Mouse (Mus musculus) liver, embryonic 14.5 days (tissue): ENCODE data around the gene Muc1. TPM values are rescaled to one million over a fixed set of nuclear protein-coding genes. Genes with fewer than 3 reads are reported as not detected.

Source experiments
- ATAC-seq: fragments of 200-750 bp; cut with Nextera tagmentation; 2 replicates; pipeline ENCODE4 v1.8.0; 2017; ENCODE audit warnings: moderate number of reproducible peaks, mild to moderate bottlenecking, moderate library complexity; ENCODE audit not compliant: insufficient read depth
- DNase-seq, 3 experiments: peaks; one replicate each; pipeline ENCODE4 v3.0.0-alpha.2; 2012 to 2013; ENCODE audit warnings: low read depth in 3 of 3, low spot score in 3 of 3
- H3K27ac ChIP-seq: fragments of 300-500 bp; sonication (generic); 2 replicates; pipeline ENCODE4 v1.5.1; 2014; ENCODE audit warnings: moderate library complexity, mild to moderate bottlenecking, control low read depth, inconsistent platforms
- H3K27me3 ChIP-seq: fragments of 300-500 bp; sonication (generic); 2 replicates; pipeline ENCODE4 v1.6.1; 2014; ENCODE audit warnings: mild to moderate bottlenecking, low read length, moderate library complexity; ENCODE audit not compliant: control insufficient read depth, insufficient read depth
- H3K36me3 ChIP-seq: fragments of 300-500 bp; sonication (generic); replicated peaks from 2 replicates; pipeline ENCODE4 v1.6.1; 2014; ENCODE audit warnings: low read depth; ENCODE audit not compliant: control insufficient read depth, insufficient read depth
- H3K4me1 ChIP-seq, 2 experiments: fragments of 200-500 bp in 1 of 2; fragments of 300-500 bp in 1 of 2; sonication (generic) in 1 of 2; replicated peaks; 2 replicates each; pipeline ENCODE4 v1.6.1; 2012 to 2014; ENCODE audit warnings: antibody characterized with exemption in 1 of 2, inconsistent platforms in 1 of 2, low read length in 1 of 2; ENCODE audit not compliant: control insufficient read depth in 2 of 2, insufficient read depth in 2 of 2
- H3K4me2 ChIP-seq: fragments of 300-500 bp; sonication (generic); 2 replicates; pipeline ENCODE4 v1.6.1; 2014; ENCODE audit warnings: low read depth, mild to moderate bottlenecking, control low read depth, moderate library complexity
- H3K4me3 ChIP-seq, 2 experiments: fragments of 200-500 bp in 1 of 2; fragments of 300-500 bp in 1 of 2; sonication (generic) in 1 of 2; 2 replicates each; pipeline ENCODE4 v1.5.1; 2012 to 2014; ENCODE audit warnings: low read depth in 2 of 2, low read length in 2 of 2, mild to moderate bottlenecking in 2 of 2, control low read depth in 1 of 2, inconsistent platforms in 1 of 2, moderate library complexity in 1 of 2; ENCODE audit not compliant: insufficient read depth in 1 of 2
- H3K9ac ChIP-seq: fragments of 300-500 bp; sonication (generic); replicated peaks from 2 replicates; pipeline ENCODE4 v1.6.1; 2014; ENCODE audit warnings: mild to moderate bottlenecking, control low read depth, moderate library complexity
- H3K9me3 ChIP-seq: fragments of 300-500 bp; sonication (generic); 2 replicates; pipeline ENCODE4 v1.6.1; 2016; ENCODE audit warnings: low read length, mixed read lengths; ENCODE audit not compliant: control insufficient read depth
- CTCF ChIP-seq: IDR thresholded peaks from 2 replicates; pipeline ENCODE4 v1.5.1; 2016; ENCODE audit warnings: antibody characterized with exemption, low read depth, control low read depth
- EP300 ChIP-seq: IDR thresholded peaks from 2 replicates; pipeline ENCODE4 v1.6.1; 2016; ENCODE audit warnings: antibody characterized with exemption, low read depth
- WGBS: fragments of 180-500 bp; shearing (Covaris S2); extraction: QIAGEN DNeasy Blood & Tissue Kit; methylation state at CpG from one replicate; pipeline ENCODE4 v1.1.7; 2014; ENCODE audit not compliant: insufficient replicate concordance; 5-methylcytosine and 5-hydroxymethylcytosine counted together
- polyA plus RNA-seq, 2 experiments: library from polyadenylated mRNA; depleted of rRNA in 1 of 2; stranded (reverse) in 1 of 2; unstranded in 1 of 2; fragments of >200 nt; fragmentation: Nextera tagmentation in 1 of 2; extraction: Ambion mirVana in 1 of 2; gene quantifications; 2 replicates each; pipeline versions ENCODE4 v1.2.1 to v1.2.3; 2012 to 2014

Gene Muc1
- polyA plus RNA-seq, 2 experiments, result 0.08 to 0.18 TPM

DNA sequence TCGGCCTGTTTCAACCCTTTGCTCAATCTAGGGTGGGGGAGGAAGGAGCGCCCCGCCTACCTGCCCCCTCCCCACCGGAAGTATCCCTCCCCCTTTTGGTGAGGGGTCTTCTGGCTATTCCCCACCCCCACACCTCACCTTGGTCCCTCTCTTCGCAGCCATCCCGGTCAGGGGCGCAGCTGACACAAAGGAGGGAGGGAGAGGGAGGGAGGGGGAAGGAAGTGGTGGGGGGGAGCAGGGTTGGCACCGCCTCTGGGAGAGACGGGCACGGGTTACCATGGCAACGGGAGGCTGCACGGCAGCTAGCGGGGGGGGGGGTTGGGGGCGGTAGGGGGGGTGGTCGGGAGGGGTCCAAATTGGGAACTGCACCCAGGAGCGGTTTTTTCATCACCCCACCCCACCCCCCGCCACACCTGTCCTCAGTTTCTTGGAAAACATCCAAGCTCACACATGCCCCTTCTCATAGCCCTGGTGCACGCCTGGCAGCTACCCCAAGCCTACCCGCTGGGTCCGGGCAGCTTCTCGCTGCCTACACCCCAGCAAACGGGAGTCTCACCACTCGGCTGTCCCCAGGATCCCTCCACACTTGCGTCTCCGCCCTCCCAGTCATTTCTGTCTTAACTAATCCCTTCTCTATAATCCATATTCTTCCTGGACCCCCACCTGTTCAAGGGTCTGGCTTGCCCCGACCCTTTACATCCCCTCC lies 16.3 kb downstream of the Muc1 start:
- TF ChIP-seq CTCF (no peak), EP300 (no peak)
- Histone ChIP-seq H3K4me2 (peak overlapping the region; percentile 90), H3K9ac (no peak overlapping the region), H3K27me3 (peaks cover 20% of the 10 kb centered on the region), H3K4me3 (peak overlapping the region in 1 of 2 experiments; percentile 18; a peak in 1 of 4 replicates), H3K4me1 (peaks cover 3 to 9% of the 10 kb centered on the region in 2 experiments), H3K27ac (no peak overlapping the region), H3K36me3 (no peaks in the 10 kb centered on the region), H3K9me3 (no peaks in the 10 kb centered on the region)
- under 1% methylated on average over 25 of the region's 26 CpGs for WGBS
- DNase-seq (no peak), ATAC-seq (no peak)

DNA sequence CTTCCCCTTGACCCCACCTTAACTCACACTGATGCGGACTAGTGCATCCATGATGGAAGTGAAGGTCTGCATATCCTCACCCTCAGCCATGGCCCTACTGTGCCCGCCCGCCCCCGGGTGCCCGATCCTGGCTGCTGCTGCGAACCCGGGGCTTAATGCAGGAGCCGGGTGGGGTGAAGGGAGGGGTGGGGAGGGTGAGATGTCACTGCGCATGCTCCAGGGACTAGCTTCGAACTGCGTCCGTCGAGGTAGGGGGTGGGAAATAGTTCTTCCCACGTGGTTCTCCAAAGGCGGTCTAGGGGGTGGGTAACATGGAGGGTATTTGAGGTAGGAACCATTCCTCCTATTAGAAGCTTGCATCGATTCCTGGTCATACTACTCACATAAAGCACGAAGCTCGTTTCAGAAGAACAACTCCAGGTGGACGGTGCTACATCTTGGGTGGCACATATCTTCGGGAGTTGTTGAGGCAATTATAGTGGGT lies 16.9 kb downstream of the Muc1 start, which contains the start of gene Krtcap2:
Krtcap2 (plus strand) TSS at position 279 of the 484 bp plus-strand sequence.
- TF ChIP-seq CTCF (no peak), EP300 (no peak)
- ATAC-seq, result no peak
- no peak for DNase-seq
- Histone ChIP-seq H3K36me3 (no peaks in the 10 kb centered on the region), H3K4me3 (peak within 1 kb of the TSS; percentile 74 to 75), H3K9ac (peak within 1 kb of the TSS; percentile 73), H3K4me1 (peaks cover 5 to 9% of the 10 kb centered on the region in 2 experiments), H3K27me3 (peaks cover 20% of the 10 kb centered on the region), H3K9me3 (no peaks in the 10 kb centered on the region), H3K4me2 (peak within 1 kb of the TSS; percentile 90), H3K27ac (no peak within 1 kb of the TSS)
- WGBS, result 7% methylated on average over 20 of the region's 20 CpGs

DNA sequence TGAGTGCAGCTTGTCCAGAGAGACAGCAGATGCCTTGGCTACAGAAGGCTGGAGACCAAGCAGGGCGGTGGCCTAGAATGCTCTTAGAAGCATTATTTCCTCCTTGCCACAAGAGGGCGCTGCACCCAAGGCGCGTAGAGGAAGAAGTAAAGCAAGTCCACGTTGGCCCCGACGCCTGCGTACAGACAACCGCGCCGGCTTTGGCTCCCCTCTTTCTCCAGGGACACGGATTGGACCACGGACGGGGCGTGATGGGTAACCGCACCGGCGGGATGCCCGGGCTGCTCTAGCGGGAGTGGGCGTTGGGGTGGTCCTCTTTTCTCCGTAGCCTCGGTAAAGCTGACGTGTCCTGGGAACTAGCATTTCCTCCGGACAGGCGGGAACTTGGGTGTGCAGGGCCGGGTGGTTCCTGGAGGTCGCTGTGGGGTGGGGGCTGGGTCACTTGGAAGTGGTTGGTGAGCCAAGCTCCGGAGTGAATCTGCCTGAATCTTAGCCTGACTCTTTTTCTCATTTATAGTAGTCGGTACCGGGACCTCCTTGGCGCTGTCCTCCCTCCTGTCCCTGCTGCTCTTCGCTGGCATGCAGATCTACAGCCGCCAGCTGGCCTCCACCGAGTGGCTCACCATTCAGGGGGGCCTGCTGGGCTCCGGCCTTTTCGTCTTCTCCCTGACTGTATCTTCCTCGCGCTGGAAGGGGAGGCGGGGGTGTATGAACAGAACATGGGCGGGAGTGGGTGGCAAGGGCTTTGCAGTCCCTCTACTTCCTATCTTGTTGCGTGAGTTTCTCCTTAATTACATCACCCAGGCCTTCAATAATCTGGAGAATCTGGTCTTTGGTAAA lies 17.6 kb downstream of the Muc1 start, which contains the start of gene Trim46:
Trim46 (minus strand) TSS at position 49 of the 840 bp plus-strand sequence.
- Histone ChIP-seq H3K27me3 (peaks cover 20% of the 10 kb centered on the region), H3K4me3 (peak within 1 kb of the TSS; percentile 74 to 75), H3K27ac (no peak within 1 kb of the TSS), H3K4me1 (peaks cover 9 to 12% of the 10 kb centered on the region in 2 experiments), H3K36me3 (no peaks in the 10 kb centered on the region), H3K9me3 (no peaks in the 10 kb centered on the region), H3K4me2 (peak within 1 kb of the TSS; percentile 90), H3K9ac (peak within 1 kb of the TSS; percentile 73)
- TF ChIP-seq CTCF (peak; percentile 99), EP300 (no peak)
- ATAC-seq (peak; percentile 71), DNase-seq (peak; percentile 79 to 80 (median 80))
- under 1% methylated on average over 42 of the region's 42 CpGs for WGBS

DNA sequence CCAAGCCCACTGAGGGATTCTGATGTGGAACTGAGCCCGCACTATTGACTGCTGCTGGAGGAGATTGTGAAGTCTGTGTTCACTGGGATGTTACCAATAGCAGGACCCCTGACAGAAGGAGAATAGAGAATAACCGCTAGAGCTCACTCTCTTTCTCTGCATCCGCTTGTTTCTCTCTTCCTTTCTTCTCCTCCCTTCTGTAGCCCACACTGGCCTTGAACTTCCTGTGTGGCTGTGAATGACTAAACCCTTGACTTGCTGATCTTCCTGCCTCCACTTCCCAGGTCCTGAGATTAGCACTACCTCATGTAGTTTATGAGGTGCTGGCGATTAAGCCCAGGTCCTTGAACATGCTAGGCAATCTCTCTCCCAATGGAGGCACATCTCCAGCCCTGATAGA lies 18.6 kb downstream of the Muc1 start:
- H3K27me3 ChIP-seq, result peaks cover 28% of the 10 kb centered on the region
- H3K4me1 ChIP-seq, result peaks cover 9 to 12% of the 10 kb centered on the region in 2 experiments
- H3K36me3 ChIP-seq, result no peaks in the 10 kb centered on the region
- no peak for ATAC-seq
- H3K9me3 ChIP-seq, result no peaks in the 10 kb centered on the region
- 67% methylated on average over 4 of the region's 4 CpGs for WGBS
- no peak for DNase-seq
- no peak overlapping the region for H3K27ac ChIP-seq
- no peak overlapping the region for H3K9ac ChIP-seq
- H3K4me2 ChIP-seq, result peak overlapping the region; percentile 90
- H3K4me3 ChIP-seq, result no peak overlapping the region
- no peak for TF ChIP-seq CTCF
